Mouse (Mus musculus) G1E (cell line): Measurements from ENCODE around the gene Cep164.

ENCODE experiments used
- CTCF ChIP-seq: IDR thresholded peaks from 2 replicates; pipeline ENCODE4 v1.5.1; 2012; ENCODE audit warnings: low read depth, low read length, inconsistent platforms, mixed read lengths
- GATA1 ChIP-seq: IDR thresholded peaks from 2 replicates; pipeline ENCODE4 v1.6.1; 2012; ENCODE audit warnings: borderline replicate concordance, low read length, inconsistent platforms, mixed read lengths
- GATA2 ChIP-seq: IDR thresholded peaks from 2 replicates; pipeline ENCODE4 v1.6.1; 2012; ENCODE audit warnings: low read depth, low read length, inconsistent platforms, borderline replicate concordance

DNA sequence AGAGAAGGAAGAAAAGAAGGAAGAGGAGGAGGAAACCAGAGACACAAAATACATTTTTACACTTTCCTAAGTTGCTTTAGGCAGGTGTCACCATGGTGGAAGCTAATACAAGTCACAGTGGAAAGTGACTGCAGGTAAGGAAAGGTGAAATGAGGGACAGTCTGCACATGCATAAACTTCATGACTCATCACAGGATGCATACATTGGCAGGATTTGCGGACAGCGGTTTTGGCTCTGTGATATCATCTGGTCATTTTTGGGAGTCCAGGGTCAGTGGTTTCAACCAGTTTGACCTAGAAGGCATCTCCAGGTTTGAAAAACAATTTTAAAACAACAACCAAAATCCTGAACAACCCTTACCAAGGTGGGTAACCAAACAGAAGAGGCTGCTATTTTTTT, 23.3 kb upstream of the Cep164 start:
- TF ChIP-seq CTCF (no peak), GATA1 (no peak), GATA2 (no peak)
